Mouse (Mus musculus) MEL (cell line): ENCODE measurements around the gene Reep6. TPM values are rescaled to one million over a fixed set of nuclear protein-coding genes. Genes with fewer than 3 reads are reported as not detected.
A peak's percentile ranks its signal among the peaks of the same experiment; 100 is the strongest.

Source experiments
- DNase-seq: peaks from one replicate; pipeline ENCODE4 v3.0.0; 2011; ENCODE audit warnings: low read depth, low spot score
- H3K27ac ChIP-seq: 2 replicates; pipeline ENCODE4 v1.5.1; 2012; ENCODE audit warnings: low read depth, mild to moderate bottlenecking, control low read depth, low read length, moderate library complexity; ENCODE audit not compliant: control insufficient read depth
- H3K27me3 ChIP-seq, 2 experiments: fragments of 150-350 bp in 1 of 2; sonication (generic) in 1 of 2; 2 replicates each; pipeline ENCODE4 v1.6.1; 2012; ENCODE audit warnings: low read length in 2 of 2, mild to moderate bottlenecking in 2 of 2, improper control_type of control experiment in 1 of 2, moderate library complexity in 1 of 2; ENCODE audit not compliant: insufficient read depth in 2 of 2, control insufficient read depth in 1 of 2
- H3K36me3 ChIP-seq, 2 experiments: 2 replicates each; pipeline ENCODE4 v1.6.1; 2012 to 2014; ENCODE audit warnings: low read length in 2 of 2, improper control_type of control experiment in 1 of 2, inconsistent platforms in 1 of 2, mild to moderate bottlenecking in 1 of 2; ENCODE audit not compliant: insufficient read depth in 2 of 2, control insufficient read depth in 1 of 2
- H3K4me1 ChIP-seq, 2 experiments: fragments of 150-350 bp in 1 of 2; sonication (generic) in 1 of 2; 2 replicates each; pipeline ENCODE4 v1.6.1; 2012; ENCODE audit warnings: low read length in 2 of 2, improper control_type of control experiment in 1 of 2, mild to moderate bottlenecking in 1 of 2; ENCODE audit not compliant: insufficient read depth in 2 of 2, control insufficient read depth in 1 of 2
- H3K4me3 ChIP-seq, 2 experiments: fragments of 150-350 bp in 1 of 2; sonication (generic) in 1 of 2; 2 replicates each; pipeline ENCODE4 v1.5.1; 2012; ENCODE audit warnings: low read depth in 2 of 2, low read length in 2 of 2, mild to moderate bottlenecking in 2 of 2, moderate library complexity in 2 of 2, control low read depth in 1 of 2, improper control_type of control experiment in 1 of 2; ENCODE audit not compliant: control insufficient read depth in 1 of 2, insufficient read depth in 1 of 2
- H3K79me2 ChIP-seq: 2 replicates; pipeline ENCODE4 v1.6.1; 2012; ENCODE audit warnings: mild to moderate bottlenecking, low read length, moderate library complexity; ENCODE audit not compliant: control insufficient read depth, poor library complexity, insufficient read depth
- H3K9ac ChIP-seq: 2 replicates; pipeline ENCODE4 v1.6.1; 2012; ENCODE audit warnings: low read depth, mild to moderate bottlenecking, control low read depth, low read length, moderate library complexity; ENCODE audit not compliant: control insufficient read depth, poor library complexity, severe bottlenecking
- H3K9me3 ChIP-seq: fragments of 150-350 bp; sonication (generic); replicated peaks from 2 replicates; pipeline ENCODE4 v1.6.1; 2012; ENCODE audit warnings: mild to moderate bottlenecking, low read length, improper control_type of control experiment, moderate library complexity; ENCODE audit not compliant: insufficient read depth
- CHD1 ChIP-seq: IDR thresholded peaks from 2 replicates; pipeline ENCODE4 v1.6.1; 2012; ENCODE audit warnings: low read depth, mild to moderate bottlenecking, inconsistent platforms, low read length, improper control_type of control experiment
- ELF1 ChIP-seq: IDR thresholded peaks from 2 replicates; pipeline ENCODE4 v1.6.1; 2014; ENCODE audit warnings: low read depth, mild to moderate bottlenecking, inconsistent platforms, low read length, improper control_type of control experiment, moderate library complexity
- GABPA ChIP-seq: IDR thresholded peaks from 2 replicates; pipeline ENCODE4 v1.6.1; 2012; ENCODE audit warnings: low read depth, mild to moderate bottlenecking, inconsistent platforms, low read length, improper control_type of control experiment, moderate library complexity
- JUND ChIP-seq: IDR thresholded peaks from 2 replicates; pipeline ENCODE4 v1.6.1; 2011; ENCODE audit warnings: low read depth, mild to moderate bottlenecking, improper control_type of control experiment, low read length
- MAFK ChIP-seq: IDR thresholded peaks from 2 replicates; pipeline ENCODE4 v1.6.1; 2011; ENCODE audit warnings: low read depth, mild to moderate bottlenecking, low read length, improper control_type of control experiment, borderline replicate concordance
- MAX ChIP-seq: IDR thresholded peaks from 2 replicates; pipeline ENCODE4 v1.6.1; 2011; ENCODE audit warnings: low read length, improper control_type of control experiment
- MAZ ChIP-seq: IDR thresholded peaks from 2 replicates; pipeline ENCODE4 v1.6.1; 2012; ENCODE audit warnings: low read depth, mild to moderate bottlenecking, inconsistent platforms, low read length, improper control_type of control experiment
- MYB ChIP-seq: IDR thresholded peaks from 2 replicates; pipeline ENCODE4 v1.6.1; 2011; ENCODE audit warnings: mild to moderate bottlenecking, low read depth, low read length, improper control_type of control experiment
- NELFE ChIP-seq: IDR thresholded peaks from 2 replicates; pipeline ENCODE4 v1.6.1; 2011; ENCODE audit warnings: low read depth, low read length, improper control_type of control experiment
- NRF1 ChIP-seq: IDR thresholded peaks from 2 replicates; pipeline ENCODE4 v1.6.1; 2014; ENCODE audit warnings: low read depth, mild to moderate bottlenecking, inconsistent platforms, low read length, improper control_type of control experiment, moderate library complexity; ENCODE audit not compliant: poor library complexity, insufficient read depth, severe bottlenecking
- POLR2A ChIP-seq, 2 experiments: IDR thresholded peaks; 2 replicates each; pipeline ENCODE4 v1.6.1; 2011 to 2012; ENCODE audit warnings: low read length in 2 of 2, mild to moderate bottlenecking in 2 of 2, control low read depth in 1 of 2, improper control_type of control experiment in 1 of 2, low read depth in 1 of 2, moderate library complexity in 1 of 2; ENCODE audit not compliant: control insufficient read depth in 1 of 2, insufficient read depth in 1 of 2, poor library complexity in 1 of 2
- POLR2AphosphoS2 ChIP-seq: IDR thresholded peaks from 2 replicates; pipeline ENCODE4 v1.6.1; 2011; ENCODE audit warnings: low read length, improper control_type of control experiment
- RCOR1 ChIP-seq: IDR thresholded peaks from 2 replicates; pipeline ENCODE4 v1.6.1; 2012; ENCODE audit warnings: low read depth, mild to moderate bottlenecking, inconsistent platforms, low read length, improper control_type of control experiment
- TBP ChIP-seq: IDR thresholded peaks from 2 replicates; pipeline ENCODE4 v1.8.0; 2011; ENCODE audit warnings: low read depth, low read length, improper control_type of control experiment
- UBTF ChIP-seq: IDR thresholded peaks from 2 replicates; pipeline ENCODE4 v1.6.1; 2012; ENCODE audit warnings: low read depth, mild to moderate bottlenecking, inconsistent platforms, low read length, improper control_type of control experiment, moderate library complexity, borderline replicate concordance; ENCODE audit not compliant: insufficient read depth
- ZNF384 ChIP-seq: IDR thresholded peaks from 2 replicates; pipeline ENCODE4 v1.6.1; 2012; ENCODE audit warnings: low read depth, mild to moderate bottlenecking, inconsistent platforms, low read length, improper control_type of control experiment
- polyA plus RNA-seq, 2 experiments: library from polyadenylated mRNA; stranded (reverse) in 1 of 2; unstranded in 1 of 2; fragments of >175 nt in 1 of 2; fragments of >200 nt in 1 of 2; gene quantifications; 2 replicates each; pipeline versions ENCODE4 v1.2.1 to v1.2.4; 2012; ENCODE audit warnings: low replicate concordance in 2 of 2, low read depth in 1 of 2; ENCODE audit not compliant: insufficient read length in 2 of 2, insufficient read depth in 1 of 2, missing spikeins in 1 of 2
- total RNA-seq: library from RNA; depleted of rRNA; stranded (reverse); fragments of 300-350 nt; gene quantifications from 2 replicates; pipeline ENCODE4 v1.2.3, GENCODE M21; 2012

The Reep6 gene
- total and polyA plus RNA-seq, 3 experiments, result 3.2 to 27.9 TPM; not detected in 1

DNA sequence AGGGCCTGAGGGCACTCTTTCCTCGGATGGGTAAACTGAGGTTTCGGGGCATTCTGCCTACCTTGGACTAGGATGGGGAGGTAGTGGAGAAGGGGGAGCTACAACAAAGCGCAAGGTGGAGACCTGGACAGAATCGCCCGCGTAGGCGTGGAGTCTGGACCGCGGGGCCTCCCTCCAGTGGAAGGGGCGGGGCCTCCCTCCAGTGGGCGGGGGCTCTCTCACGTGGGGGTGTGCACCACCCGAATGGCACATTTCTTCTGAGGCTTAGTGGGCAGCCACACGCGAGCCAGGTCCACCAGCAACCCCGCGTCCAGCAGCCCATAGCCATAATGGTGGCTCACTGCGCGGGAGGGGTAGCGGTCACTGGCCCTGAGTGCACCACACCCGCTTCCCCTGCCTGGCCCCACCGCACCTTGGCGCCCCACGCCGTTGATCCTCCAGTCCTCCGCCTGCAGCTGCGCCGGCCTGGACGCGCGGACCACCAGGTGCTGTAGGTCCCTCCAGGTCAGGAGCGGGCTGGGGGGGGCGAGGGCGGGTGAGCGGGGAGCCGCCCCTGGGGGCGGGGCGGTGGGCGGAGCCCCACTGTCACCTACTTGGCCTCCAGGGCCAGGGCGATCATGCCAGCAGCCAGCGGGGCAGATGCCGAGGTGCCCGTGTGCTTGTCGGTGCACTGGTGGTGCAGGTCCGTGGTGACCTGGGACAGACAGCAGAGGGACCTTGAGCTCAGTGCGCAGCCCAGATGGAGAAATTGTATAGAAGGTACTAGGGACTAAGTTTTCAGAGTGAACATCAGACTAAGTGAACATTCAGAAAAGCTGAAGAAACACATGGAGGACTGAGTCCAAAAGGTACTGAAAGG lies 6.3 kb upstream of the Reep6 start (continued):
- TF ChIP-seq MAFK, result no peak
- TF ChIP-seq JUND, result no peak
- 0 out of 2 replicates have a peak, but pooled peaks have one; percentile 10 for TF ChIP-seq NRF1
- TF ChIP-seq NELFE, result peak; percentile 52; the same call in 1 of the 2 replicates

DNA sequence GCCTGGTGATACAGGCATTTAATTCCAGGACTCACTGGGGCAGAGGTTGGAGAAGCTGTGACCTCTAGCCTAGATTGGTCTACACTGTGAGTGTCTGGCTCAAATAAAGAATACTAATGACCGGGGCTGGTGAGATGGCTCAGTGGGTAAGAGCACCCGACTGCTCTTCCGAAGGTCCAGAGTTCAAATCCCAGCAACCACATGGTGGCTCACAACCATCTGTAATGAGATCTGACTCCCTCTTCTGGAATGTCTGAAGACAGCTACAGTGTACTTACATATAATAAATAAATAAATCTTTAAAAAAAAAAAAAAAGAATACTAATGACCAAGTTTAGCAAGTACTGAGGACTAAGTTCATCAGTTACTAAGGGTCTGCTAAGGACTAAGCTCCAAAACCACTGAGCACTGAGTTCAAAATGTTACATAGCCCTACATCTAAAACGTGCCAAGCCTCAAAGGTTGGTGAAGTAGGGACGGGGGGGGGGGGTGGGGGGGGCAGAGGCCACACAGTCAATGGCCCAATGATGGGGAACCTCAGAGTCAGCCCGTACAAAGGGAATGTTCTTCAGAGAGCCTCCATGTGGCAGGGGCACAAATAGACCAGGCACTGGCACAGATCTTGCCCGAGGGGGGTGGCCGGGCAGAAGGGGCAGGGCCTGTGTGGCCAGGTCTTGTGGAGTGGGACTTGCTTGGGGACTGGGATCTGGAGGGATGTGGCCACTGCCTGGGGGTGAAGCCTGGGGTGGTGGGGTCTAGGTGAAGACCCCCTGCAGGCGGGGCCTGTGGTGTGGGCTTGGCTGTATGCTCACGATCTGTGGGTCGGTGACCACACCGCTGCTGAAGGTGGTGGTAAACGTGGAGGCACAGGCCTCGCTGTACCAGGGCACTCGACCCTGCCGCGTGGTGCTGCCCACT lies 5.4 kb upstream of the Reep6 start:
- 0 out of 2 replicates have a peak overlapping the region, but pooled peaks have one; percentile 2 for H3K27ac ChIP-seq
- TF ChIP-seq POLR2A (IDR thresholded peaks at IDR 0.05; ENCODE audit: control insufficient read depth in 1 of 2, insufficient read depth in 1 of 2, low read depth in 1 of 2, low read length in 2 of 2, poor library complexity in 1 of 2) (no peak), GABPA (no peak), UBTF (no peak), MAFK (peak; percentile 75), ZNF384 (peak; percentile 84), RCOR1 (no peak), POLR2AphosphoS2 (no peak), CHD1 (no peak), MYB (no peak), MAZ (peak; percentile 36; the same call in 1 of the 2 replicates), TBP (peak; percentile 97), MAX (no peak), ELF1 (no peak)

More for the DNA sequence above, 5.4 kb upstream of the Reep6 start:
- Histone ChIP-seq H3K79me2 (peaks cover 28% of the 10 kb centered on the region), H3K9ac (peak overlapping the region; percentile 54), H3K36me3 (peaks cover 0 to 4% of the 10 kb centered on the region in 2 experiments; a peak in 2 of 4 replicates), H3K27me3 (no peaks in the 10 kb centered on the region), H3K4me1 (peaks cover 0 to 21% of the 10 kb centered on the region in 2 experiments; a peak in 3 of 4 replicates), H3K4me3 (peak overlapping the region; percentile 89 to 90), H3K9me3 (no peaks in the 10 kb centered on the region)
- DNase-seq, result peak; percentile 74
